Mouse (Mus musculus) adrenal gland, postnatal 14 days (tissue): ENCODE measurements around the gene Ttbk1. TPM values are rescaled to one million over a fixed set of nuclear protein-coding genes. Genes with fewer than 3 reads are reported as not detected.

Experiments
- DNase-seq: peaks from one replicate; pipeline ENCODE4 v3.0.0; 2021; ENCODE audit warnings: mixed read lengths
- total RNA-seq: library from RNA; stranded (reverse); gene quantifications from 2 replicates; pipeline ENCODE4 v1.2.3, GENCODE M21; 2021

Gene Ttbk1
- total RNA-seq, 1 experiment from 2014 or later, result 0.78 TPM

GRCm38 (mm10) chr17:46476601-46477000, 10.9 kb downstream of the Ttbk1 start:
- DNase-seq, result no peak

- no peak for DNase-seq
Observed at GRCm38 (mm10) chr17:46467830-46468229, 19.6 kb downstream of the Ttbk1 start.

GRCm38 (mm10) chr17:46462226-46462625, 25.2 kb downstream of the Ttbk1 start:
- DNase-seq, result peak; percentile 56

GRCm38 (mm10) chr17:46461347-46461746, 26.1 kb downstream of the Ttbk1 start:
- DNase-seq, result no peak

- DNase-seq, result peak; percentile 31
Observed at GRCm38 (mm10) chr17:46460673-46461072, 26.8 kb downstream of the Ttbk1 start.

- DNase-seq, result no peak
Observed at GRCm38 (mm10) chr17:46458439-46458838, 29.0 kb downstream of the Ttbk1 start.

- DNase-seq, result peak; percentile 75
Observed at GRCm38 (mm10) chr17:46457791-46458190, 29.7 kb downstream of the Ttbk1 start.

GRCm38 (mm10) chr17:46455110-46455691, 32.3 kb downstream of the Ttbk1 start:
- peak; percentile 38 for DNase-seq

- no peak for DNase-seq
Observed at GRCm38 (mm10) chr17:46454539-46454938, 32.9 kb downstream of the Ttbk1 start.

GRCm38 (mm10) chr17:46453970-46454411, 33.5 kb downstream of the Ttbk1 start:
- DNase-seq, result no peak

- DNase-seq, result no peak
Observed at GRCm38 (mm10) chr17:46453302-46453948, 34.0 kb downstream of the Ttbk1 start.

GRCm38 (mm10) chr17:46452683-46453082, 34.8 kb downstream of the Ttbk1 start:
- no peak for DNase-seq

- no peak for DNase-seq
Observed at GRCm38 (mm10) chr17:46446264-46446663, 41.2 kb downstream of the Ttbk1 start.

GRCm38 (mm10) chr17:46444839-46445579, 42.5 kb downstream of the Ttbk1 start:
- no peak for DNase-seq

- no peak for DNase-seq
Observed at GRCm38 (mm10) chr17:46439176-46439575, 48.3 kb downstream of the Ttbk1 start.

- DNase-seq, result no peak
Observed at GRCm38 (mm10) chr17:46438298-46438873, 49.1 kb downstream of the Ttbk1 start, which contains the start of gene Slc22a7. Gene Slc22a7, minus strand, starts transcription at chr17:46438457.

- peak; percentile 44 for DNase-seq
Observed at GRCm38 (mm10) chr17:46436672-46437366, 50.7 kb downstream of the Ttbk1 start.

- peak; percentile 81 for DNase-seq
Observed at GRCm38 (mm10) chr17:46433627-46434026, 53.8 kb downstream of the Ttbk1 start.

GRCm38 (mm10) chr17:46428761-46429414, 58.6 kb downstream of the Ttbk1 start, which contains the start of gene Crip3:
Gene Crip3, plus strand, starts transcription at chr17:46428926.
- DNase-seq, result peak; percentile 64

- DNase-seq, result no peak
Observed at GRCm38 (mm10) chr17:46426496-46426895, 61.0 kb downstream of the Ttbk1 start.

- DNase-seq, result no peak
Observed at GRCm38 (mm10) chr17:46419717-46420116, 67.8 kb downstream of the Ttbk1 start.

- peak; percentile 45 for DNase-seq
Observed at GRCm38 (mm10) chr17:46418628-46419027, 68.8 kb downstream of the Ttbk1 start.
